Mouse (Mus musculus): Measurements from ENCODE around the gene Dnajb14.
"Not testable (repeated sequence)": the region's sequence is repeated elsewhere in the genome, so short reads cannot be mapped to it uniquely, and the experiment has no call there.

Dnajb14 gene

GRCm38 (mm10) chr3:137867437-137868093 lies at the start of gene Dnajb14:
Dnajb14 (plus strand) TSS chr3:137867675.
- peak; percentile 79 to 85 for DNase-seq

GRCm38 (mm10) chr3:137818713-137819112 lies 48.8 kb upstream of the Dnajb14 start:
- no peak for DNase-seq

- DNase-seq = no peak
These were observed 46.6 kb upstream of the Dnajb14 start for GRCm38 (mm10) chr3:137820688-137821467.

GRCm38 (mm10) chr3:137823317-137823716 lies 44.2 kb upstream of the Dnajb14 start:
- DNase-seq = no peak

GRCm38 (mm10) chr3:137827678-137828077 lies 39.8 kb upstream of the Dnajb14 start:
- no peak for DNase-seq

GRCm38 (mm10) chr3:137831156-137831555 lies 36.3 kb upstream of the Dnajb14 start:
- DNase-seq = no peak

- DNase-seq = no peak
These were observed 34.3 kb upstream of the Dnajb14 start for GRCm38 (mm10) chr3:137833128-137833527.

GRCm38 (mm10) chr3:137833698-137834097 lies 33.8 kb upstream of the Dnajb14 start:
- DNase-seq = no peak

GRCm38 (mm10) chr3:137836543-137836942 lies 30.9 kb upstream of the Dnajb14 start:
- no peak for DNase-seq

- DNase-seq = no peak
These were observed 29.3 kb upstream of the Dnajb14 start for GRCm38 (mm10) chr3:137838160-137838559.

GRCm38 (mm10) chr3:137842944-137843343 lies 24.5 kb upstream of the Dnajb14 start:
- no peak for DNase-seq

GRCm38 (mm10) chr3:137844263-137844662 lies 23.2 kb upstream of the Dnajb14 start:
- no peak for DNase-seq

- no peak for DNase-seq
These were observed 20.9 kb upstream of the Dnajb14 start for GRCm38 (mm10) chr3:137846552-137846951.

- no peak for DNase-seq
These were observed 19.1 kb upstream of the Dnajb14 start for GRCm38 (mm10) chr3:137848354-137848753.

GRCm38 (mm10) chr3:137849697-137850096 lies 17.8 kb upstream of the Dnajb14 start:
- DNase-seq = no peak

GRCm38 (mm10) chr3:137851196-137851595 lies 16.3 kb upstream of the Dnajb14 start:
- no peak for DNase-seq

GRCm38 (mm10) chr3:137853011-137853410 lies 14.5 kb upstream of the Dnajb14 start:
- not testable (repeated sequence) for DNase-seq

- no peak for DNase-seq
These were observed 12.1 kb upstream of the Dnajb14 start for GRCm38 (mm10) chr3:137855328-137855727.

- DNase-seq = no peak
These were observed 11.4 kb upstream of the Dnajb14 start for GRCm38 (mm10) chr3:137856061-137856460.

- DNase-seq = peak; percentile 36 to 57
These were observed 6.9 kb upstream of the Dnajb14 start for GRCm38 (mm10) chr3:137860394-137861170.

GRCm38 (mm10) chr3:137861436-137861835 lies 6.0 kb upstream of the Dnajb14 start:
- DNase-seq = no peak

GRCm38 (mm10) chr3:137862600-137862999 lies 4.9 kb upstream of the Dnajb14 start:
- no peak for DNase-seq

GRCm38 (mm10) chr3:137863330-137864123 lies 3.9 kb upstream of the Dnajb14 start:
- DNase-seq = no peak
